Mouse (Mus musculus): Measurements from ENCODE around the gene Emc10. TPM values are rescaled to one million over a fixed set of nuclear protein-coding genes. Genes with fewer than 3 reads are reported as not detected.

Emc10 gene
- polyA plus RNA-seq, 1 experiment = 359 TPM

DNA sequence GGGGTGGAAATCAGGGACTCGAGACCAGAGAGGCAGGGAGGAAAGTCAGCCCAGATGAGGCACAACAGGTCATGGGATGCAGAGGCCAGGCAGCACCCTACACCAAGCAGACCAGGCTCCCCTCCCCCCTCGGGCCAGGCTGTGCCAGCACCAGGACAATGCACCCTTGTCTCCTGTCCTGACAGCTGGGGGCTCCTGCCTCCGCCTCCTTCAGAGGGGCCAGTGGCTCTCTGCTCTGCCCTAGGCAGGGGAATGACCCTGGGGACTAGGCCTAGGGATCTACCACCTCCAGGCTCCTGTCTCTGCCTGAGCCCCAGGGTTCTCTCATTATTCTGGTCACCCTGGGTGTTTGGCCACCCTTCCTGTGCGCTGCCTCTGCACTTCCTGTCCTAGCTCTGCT is 21.9 kb downstream of the Emc10 start:
- no peak for TF ChIP-seq GATA1 (IDR thresholded peaks at IDR 0.05; ENCODE audit: low read length)

DNA sequence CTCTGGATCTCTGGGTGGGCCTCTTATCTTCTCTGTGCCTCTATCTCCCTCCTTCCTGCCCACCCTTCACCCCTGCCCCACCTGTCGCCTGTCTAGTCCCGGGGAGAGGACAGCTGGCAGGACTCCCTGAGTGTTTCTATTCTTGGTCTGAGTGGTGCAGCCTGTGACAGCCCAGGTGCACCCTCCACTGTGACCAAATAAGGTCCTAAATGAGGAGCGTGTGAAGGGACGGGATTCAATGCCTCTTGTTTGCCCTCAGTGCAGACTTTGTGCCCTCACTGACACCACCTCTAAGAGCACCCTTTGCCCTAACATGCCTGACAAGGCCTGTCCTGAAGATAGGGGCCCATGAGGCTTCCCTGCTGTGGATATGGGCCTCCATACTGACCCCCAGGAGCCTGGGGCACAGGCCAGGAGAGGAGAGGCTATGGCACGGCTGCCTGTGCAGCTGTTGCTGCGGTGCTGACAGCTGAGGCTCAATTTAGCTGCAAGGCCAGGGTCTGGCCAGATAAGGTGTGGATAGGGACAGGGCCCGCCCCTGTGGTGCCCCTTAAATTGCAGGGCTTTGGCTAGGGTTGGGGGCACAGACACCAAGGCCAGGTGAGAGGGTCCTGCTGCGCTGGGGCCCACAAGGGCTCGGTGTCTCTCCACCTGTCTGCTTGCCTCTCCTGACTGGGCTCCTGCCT is 23.2 kb downstream of the Emc10 start:
- no peak for TF ChIP-seq GATA1 (IDR thresholded peaks at IDR 0.05; ENCODE audit: low read length)

DNA sequence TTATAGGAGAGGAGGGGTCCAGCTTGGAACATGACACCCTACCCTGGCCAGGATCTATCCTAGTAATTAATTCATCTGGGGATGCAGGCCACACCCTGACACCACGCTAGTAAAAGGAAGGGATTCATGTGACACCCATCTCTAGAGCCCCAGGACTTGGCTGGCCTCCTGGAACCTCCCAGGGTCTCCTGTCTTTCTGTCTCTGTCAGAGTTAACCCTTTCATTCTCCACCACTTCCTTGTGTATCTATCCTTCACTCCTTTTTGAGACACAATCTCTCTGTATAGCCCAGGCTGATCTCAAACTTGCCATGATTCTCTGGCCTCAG is 23.8 kb downstream of the Emc10 start:
- no peak for TF ChIP-seq GATA1 (IDR thresholded peaks at IDR 0.05; ENCODE audit: low read length)

DNA sequence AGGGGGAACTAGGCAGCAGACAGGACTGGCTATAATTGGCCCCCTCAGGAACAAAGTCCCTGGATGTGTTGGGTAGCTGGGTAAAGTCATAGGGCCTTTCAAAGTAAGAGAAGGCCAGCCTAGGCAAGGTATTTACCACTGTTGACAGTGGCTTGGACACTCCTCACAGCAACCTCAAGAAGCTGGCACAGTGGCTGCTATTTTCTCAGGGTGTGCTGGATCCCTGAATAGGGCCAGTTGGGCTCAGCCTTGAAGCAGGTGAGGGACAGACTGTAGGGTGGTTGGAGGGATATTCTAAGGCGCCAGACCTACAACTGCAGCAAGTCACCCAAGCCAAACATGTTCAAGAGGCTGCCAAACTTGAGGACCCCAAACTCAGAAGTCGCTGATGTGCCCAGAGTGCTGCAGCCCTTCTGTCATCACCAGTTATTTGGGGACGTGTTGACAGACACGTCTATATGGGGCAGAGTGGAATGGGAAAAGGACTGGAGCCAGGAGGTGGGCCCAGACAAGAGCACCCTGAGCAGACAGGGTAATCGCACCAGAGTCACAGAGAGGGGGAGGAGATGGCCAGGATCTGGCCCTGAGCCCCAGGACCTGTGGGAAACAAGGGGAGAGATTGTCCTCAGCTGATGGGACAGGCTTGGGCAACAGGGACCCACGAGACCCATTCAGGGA is 24.3 kb downstream of the Emc10 start:
- TF ChIP-seq GATA1 (IDR thresholded peaks at IDR 0.05; ENCODE audit: low read length) = no peak

- no peak for TF ChIP-seq GATA1 (IDR thresholded peaks at IDR 0.05; ENCODE audit: low read length)
These were observed 25.4 kb downstream of the Emc10 start for GRCm38 (mm10) chr7:44470696-44471612.

DNA sequence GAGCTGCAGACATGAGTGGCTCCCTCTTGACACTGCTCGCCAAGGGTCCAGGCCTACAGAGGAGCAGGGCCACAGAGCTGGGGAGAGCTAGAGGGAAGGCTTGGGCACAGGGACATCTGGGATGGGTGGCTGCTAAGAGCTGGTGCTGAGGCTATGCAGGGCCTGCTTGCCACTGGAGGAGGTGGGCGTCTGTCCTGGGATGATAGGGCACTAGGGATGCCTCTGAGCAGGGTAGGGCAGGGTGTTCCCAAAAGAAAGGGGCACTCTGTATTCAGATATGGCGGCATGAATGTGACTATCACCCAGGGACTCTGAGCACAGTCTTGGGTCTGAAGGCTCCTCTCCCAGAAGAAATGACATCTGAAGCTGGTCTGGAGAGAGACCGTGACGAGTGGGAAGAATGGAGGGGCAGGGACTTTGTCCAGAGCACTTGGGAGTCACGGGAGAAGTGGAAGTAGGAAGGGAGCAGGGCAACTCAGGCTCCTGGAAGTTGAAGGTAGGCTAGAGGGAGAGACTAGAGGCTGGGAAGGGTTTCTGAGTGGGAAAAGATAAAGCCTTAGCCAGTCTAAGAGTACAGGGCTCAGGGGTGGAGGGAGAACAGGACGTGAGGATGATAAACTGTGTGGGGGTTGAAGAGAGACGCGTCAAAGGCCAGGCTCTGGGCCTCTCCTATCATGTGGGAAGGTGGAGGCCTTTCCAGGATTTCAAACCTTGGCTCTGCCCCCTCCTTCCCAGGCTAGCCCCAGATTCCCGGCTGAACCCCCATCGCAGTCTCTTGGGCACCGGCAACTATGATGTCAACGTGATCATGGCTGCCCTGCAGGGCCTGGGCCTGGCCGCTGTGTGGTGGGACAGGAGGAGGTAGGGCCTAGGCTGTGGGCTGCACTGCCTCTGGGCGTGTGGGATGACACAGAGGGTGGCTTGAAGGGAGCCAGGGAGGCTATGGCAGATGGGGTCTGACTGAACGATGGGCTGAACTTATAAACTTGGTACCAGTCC is 26.4 kb downstream of the Emc10 start:
- no peak for TF ChIP-seq GATA1 (IDR thresholded peaks at IDR 0.05; ENCODE audit: low read length)

DNA sequence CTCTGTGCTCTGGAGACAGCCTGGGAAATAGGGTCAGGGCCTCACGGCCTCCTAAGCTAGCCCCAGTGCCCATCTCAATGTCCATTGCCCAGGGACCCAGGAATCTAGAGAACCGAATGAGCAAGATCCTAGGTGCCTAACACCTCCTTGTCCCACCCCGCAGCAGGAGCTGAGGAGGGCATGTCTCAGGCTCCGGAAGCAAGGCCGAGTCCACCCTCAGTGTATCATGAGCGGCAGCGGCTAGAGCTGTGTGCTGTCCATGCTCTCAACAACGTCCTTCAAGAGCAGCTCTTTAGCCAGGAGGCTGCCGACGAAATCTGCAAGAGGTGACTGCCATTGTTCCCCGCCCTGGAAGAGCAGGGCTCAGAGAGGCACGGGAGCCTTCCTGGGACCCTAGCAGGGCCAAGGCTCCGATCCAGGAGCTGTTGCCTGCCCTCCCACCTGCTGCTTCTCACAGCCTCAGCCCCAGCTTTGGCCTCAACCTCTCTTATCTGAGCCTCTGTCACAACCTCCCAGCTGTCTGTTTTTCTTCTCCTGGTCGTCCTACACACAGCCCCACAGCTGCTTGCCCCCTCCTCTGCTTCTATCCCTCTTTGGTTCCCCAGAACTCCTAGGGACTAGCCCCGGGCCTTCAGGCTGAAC is 27.6 kb downstream of the Emc10 start:
- no peak for TF ChIP-seq GATA1 (IDR thresholded peaks at IDR 0.05; ENCODE audit: low read length)

GRCm38 (mm10) chr7:44467811-44468411 is 28.4 kb downstream of the Emc10 start, which contains the start of gene Josd2:
Gene Josd2, plus strand, starts transcription at chr7:44467980.
- TF ChIP-seq GATA1 (IDR thresholded peaks at IDR 0.05; ENCODE audit: low read length) = no peak

DNA sequence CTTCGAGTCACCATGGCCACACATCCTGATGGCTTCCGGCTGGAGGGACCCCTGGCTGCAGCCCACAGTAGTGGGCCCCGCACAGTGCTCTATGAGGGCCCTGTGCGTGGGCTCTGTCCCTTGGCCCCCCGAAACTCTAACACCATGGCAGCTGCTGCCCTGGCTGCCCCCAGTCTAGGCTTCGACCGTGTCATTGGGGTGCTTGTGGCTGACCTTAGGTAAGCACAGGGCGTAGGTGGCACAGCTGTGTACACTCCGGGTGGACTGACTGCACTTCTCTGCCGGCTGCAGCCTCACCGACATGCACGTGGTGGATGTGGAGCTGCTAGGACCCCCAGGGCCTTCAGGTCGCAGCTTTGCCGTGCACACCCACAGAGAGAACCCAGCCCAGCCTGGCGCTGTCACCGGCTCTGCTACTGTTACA is 29.4 kb downstream of the Emc10 start:
- TF ChIP-seq GATA1 (IDR thresholded peaks at IDR 0.05; ENCODE audit: low read length) = no peak

GRCm38 (mm10) chr7:44466006-44466887 is 30.1 kb downstream of the Emc10 start:
- TF ChIP-seq GATA1 (IDR thresholded peaks at IDR 0.05; ENCODE audit: low read length) = no peak

- TF ChIP-seq GATA1 (IDR thresholded peaks at IDR 0.05; ENCODE audit: low read length) = no peak
These were observed 31.2 kb downstream of the Emc10 start, which contains the start of gene Aspdh for GRCm38 (mm10) chr7:44465111-44465510. Gene Aspdh, plus strand, starts transcription at chr7:44465391.

- TF ChIP-seq GATA1 (IDR thresholded peaks at IDR 0.05; ENCODE audit: low read length) = no peak
These were observed 31.8 kb downstream of the Emc10 start for GRCm38 (mm10) chr7:44464511-44464910.
